Mouse (Mus musculus) C3H10T1/2 (cell line): ENCODE measurements around the gene Irx4. TPM values are rescaled to one million over a fixed set of nuclear protein-coding genes. Genes with fewer than 3 reads are reported as not detected.

ENCODE experiments used
- polyA plus RNA-seq, 2 experiments: library from polyadenylated mRNA; unstranded; fragments of >200 nt; fragmentation: generic; extraction: Trizol; gene quantifications; one replicate each; pipeline ENCODE4 v1.2.1; 2012; ENCODE audit warnings: missing spikeins in 2 of 2

The Irx4 gene
- not detected for polyA plus RNA-seq

DNA sequence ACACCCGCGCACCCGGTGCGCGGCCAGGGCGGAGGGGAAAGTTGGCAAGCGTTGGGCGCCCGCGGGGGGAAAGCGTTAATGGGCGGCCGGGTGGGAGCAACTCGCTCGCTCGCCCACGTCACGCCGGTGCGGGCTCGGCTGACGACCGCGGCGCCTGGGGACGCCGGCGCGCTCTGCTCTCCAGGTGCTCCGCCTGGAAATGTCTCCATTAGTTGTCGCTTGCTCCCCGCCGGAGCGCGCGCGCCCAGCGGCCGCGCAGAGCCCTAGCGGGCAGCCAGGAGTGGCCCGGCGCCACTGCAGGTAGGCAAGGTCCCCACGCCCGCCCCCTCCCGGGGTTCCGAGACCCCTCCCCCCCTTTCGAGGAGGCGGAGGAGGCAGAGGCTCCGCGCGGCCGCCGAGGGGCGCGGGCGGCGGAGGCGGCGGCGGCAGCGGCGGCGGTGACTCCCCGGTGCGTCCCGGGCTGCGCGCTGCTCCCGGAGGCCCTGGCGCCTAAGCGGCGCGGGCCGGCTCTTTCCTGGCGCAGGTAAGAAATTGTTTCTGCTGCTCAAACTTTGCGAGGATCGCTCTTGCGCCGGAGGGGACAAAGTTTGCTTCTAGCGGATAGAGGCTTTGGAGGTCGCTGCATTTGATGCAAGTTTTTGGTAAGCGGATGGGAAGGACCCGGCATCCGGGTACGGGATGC lies at the start of gene Irx4:
Gene Irx4, plus strand, starts transcription at position 126 of the 682 bp plus-strand sequence.

Other genes starting within 250 kb of the Irx4 start
- gene Mrpl36, start 68.0 kb downstream of the Irx4 start, polyA plus RNA-seq = 10 to 100 TPM; 43.7 to 59.2 TPM
- 100 to 1,000 TPM; 238 to 290 TPM for gene Ndufs6, start 68.1 kb downstream of the Irx4 start, polyA plus RNA-seq
- gene Lpcat1, start 206.7 kb downstream of the Irx4 start, polyA plus RNA-seq = 10 to 100 TPM in 1 of 2 experiments, 1 to 10 TPM in 1; 9.9 to 17.4 TPM